Mouse (Mus musculus): ENCODE measurements around the gene Coq2.

The Coq2 gene

DNA sequence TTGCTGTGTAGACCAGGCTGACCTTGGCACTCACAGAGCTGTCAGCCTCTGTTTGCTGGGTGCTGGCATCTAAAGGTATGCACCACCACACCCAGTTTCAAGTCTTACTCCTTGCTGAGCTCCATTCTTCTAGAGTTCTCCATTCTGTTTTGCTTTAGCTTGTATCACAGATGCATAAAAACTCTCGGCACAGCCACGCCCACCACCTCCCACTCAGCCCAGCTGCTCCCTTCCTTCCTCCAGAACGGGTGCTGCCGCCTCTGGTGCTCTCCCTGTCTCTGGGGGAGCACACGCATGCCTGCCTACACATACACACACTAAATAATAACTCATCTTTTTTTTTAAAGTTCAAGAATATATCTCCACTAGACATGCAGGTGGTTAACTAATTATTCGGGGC is 16.5 kb downstream of the Coq2 start:
- DNase-seq, result no peak

DNA sequence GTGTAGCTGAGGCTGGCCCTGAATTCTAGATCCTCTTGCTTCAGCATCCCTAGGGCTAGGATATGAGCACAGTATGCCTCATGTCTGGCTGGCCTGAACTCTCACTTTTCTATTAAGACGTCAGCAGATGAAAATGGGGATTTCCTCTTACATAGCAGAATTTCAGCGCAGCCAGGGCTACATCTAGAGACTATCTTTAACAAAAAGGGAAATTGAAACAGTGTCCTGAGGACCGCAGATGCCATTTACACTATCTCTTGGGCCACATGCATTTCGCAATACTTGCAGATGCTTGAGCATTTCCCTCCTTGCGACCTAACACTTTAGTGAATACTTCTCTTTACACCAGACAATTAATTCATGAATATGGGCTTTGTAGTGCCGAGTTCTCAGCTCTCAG is 18.6 kb downstream of the Coq2 start:
- DNase-seq, result no peak

DNA sequence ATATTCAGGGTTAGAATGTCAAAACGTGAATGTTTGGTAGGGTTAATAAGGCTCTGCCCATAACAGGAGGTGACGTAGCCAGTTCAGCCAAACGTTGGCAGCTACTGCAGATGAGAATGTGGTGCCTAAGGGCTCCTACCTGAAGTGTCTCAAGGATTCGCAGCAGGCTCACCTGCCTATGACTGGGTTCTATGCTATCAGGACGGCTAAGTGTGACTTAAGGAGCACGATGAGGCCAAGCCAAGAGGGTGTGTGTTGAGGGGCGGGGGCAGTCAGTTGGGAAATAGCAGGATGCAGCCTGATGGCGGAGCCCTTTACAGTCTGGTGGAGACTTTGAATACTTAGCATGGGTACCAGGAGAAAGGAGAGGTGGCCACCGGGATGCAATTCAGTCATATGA is 22.6 kb downstream of the Coq2 start:
- no peak for DNase-seq

DNA sequence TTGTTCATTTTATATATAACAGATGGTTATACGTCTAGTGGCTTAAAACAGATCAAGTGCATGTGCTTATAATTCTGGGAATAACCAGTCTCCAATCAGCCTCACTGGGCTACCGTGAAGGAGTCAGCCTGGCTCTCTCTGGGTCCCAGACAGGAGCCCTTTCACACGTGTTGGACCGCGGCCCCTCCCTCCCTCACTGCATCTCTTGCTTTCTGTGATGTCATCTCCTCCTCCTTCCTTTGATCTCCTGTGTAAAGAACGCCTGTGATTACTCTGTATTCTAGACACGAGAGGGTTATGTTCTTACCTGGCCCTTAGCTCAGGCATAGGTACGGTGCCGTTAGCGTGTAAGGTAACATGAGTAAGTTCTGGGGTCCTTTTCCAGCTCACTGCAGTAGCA is 23.5 kb downstream of the Coq2 start:
- DNase-seq, result no peak

DNA sequence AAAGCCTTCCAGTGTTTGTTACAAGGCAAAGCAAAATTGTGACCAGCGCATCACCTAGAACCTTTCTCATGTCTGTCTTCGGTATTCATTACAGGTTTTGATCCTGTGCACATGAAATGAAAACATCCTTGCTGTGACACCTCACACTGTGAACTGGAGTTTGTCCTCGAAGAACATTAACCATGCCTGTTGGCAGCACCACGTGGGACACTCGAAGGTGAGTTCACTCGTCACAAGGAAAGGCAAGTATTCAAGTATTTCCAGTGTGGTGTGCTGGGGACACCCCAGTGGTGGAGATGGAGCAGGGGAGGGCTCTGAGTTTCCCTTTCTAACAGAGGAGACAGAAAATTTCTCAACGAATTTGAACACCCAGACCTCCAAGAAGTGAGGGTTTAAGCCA is 24.0 kb downstream of the Coq2 start:
- no peak for DNase-seq

DNA sequence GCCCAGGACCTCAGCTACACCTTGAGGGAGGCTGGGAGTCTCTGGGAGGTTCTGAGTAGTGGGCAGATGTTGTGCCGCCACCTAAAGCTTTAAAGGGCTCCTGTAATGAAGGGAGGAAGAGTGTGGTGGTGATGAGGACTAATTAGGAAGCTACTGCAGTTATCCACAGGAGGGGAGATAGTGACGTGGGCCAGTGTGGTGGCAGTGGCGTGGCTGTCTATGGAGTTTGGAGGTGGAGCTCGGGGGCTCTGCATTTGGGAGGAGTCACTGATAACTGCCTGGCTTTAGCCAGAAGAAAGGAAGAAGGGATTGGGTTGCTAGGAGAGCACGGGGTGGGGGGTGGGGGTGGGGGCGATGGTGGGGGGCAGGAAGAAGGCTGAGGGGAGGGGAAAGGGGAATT is 26.4 kb downstream of the Coq2 start:
- DNase-seq, result no peak

DNA sequence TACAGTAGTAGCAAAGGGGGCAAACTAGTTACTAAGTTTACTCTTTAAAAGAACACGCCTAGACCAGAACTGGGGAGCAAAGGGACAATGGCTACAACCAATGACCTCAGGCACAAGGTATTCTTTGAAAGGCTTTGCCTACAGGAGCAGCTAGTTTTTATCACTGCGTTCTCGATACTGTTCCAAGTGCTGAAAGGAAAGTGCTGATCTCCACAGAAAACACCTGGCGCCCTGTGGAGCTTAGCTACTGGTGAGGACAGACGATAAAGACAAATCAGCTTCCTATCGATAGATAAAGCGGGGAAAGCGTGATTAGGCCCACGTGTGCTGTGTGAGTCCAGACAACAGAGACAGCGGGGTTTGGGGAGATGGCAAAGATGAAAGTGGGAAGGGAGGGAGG is 26.9 kb downstream of the Coq2 start:
- no peak for DNase-seq

DNA sequence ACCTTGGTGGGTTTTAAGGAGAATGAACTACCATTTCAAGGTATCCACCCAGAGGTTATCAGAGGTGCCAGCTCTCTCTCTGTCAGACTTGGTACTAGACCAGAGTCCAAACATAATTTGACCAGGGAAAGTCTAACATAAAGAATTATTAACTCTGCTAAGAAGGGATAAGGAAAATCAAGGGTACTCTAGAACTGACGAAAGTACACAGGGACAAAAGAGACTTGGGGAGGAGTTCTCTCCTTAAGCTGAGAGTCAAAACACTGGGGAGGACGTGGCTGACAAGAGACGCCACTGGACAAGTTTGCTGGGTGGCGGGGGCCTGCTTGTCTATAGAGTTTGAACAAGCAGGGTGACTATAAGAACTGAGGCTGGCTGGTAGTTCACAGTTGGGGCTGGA is 28.4 kb downstream of the Coq2 start:
- no peak for DNase-seq

DNA sequence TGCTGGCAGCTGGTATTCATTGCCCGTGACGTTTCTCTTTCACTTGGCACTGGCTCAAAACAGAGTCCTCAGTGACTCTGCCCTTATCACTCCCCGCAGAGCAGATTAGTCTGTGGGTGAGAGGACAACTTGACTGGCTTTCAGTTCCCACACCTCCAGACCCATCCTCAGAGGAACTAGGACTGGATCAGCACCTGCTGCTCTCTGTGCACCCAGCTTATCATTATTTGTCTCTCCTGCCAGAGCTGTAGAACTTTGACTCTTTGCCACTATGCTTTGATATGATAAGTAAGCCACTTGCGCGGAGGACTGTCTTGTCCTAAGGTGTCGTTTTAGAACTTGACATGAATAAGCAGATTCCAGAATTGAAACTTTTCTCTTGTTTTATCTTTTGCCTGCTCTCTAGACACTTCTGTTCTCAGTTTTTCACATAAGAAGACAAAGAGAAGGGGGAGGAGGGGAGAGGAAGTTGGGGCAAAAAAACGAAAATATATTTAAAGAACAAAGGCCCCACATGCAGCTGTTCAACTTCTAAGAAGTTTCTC is 30.9 kb downstream of the Coq2 start:
- no peak for DNase-seq

DNA sequence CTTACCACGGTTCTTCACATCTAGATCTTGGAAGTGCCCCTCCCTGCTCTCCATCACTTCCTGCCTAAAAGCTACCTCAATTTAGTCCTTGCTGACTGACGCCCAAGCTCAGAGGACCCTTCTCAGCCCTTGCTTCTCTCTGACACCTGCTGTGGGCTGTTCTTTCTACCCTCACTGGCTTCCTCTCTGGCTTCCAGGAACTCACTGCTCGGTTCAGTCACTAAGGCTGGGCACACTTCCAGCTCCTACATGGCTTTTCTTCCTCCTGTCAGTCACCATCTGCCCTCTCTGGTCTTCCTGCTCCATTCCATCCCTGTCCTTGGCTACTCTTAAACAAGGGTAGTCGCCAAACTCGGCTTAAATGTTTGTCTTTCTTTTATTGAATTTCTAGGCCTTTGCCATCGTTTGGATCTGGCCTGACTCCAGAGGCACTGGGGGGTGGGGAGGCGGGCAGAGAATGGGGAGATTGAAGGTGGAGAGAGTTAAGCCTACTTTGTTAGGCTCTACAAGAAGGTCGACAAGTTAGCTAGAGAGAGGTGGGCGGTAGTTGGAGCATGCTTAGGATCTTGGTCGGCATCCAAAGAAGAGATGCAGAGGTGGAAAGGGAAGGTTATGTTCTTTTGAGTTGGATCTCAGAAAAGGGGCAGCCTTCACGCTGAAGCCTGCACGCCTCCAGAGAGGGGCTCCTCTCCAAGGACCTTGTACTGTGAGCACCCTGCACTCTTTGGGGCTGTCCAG is 31.5 kb downstream of the Coq2 start:
- DNase-seq, result no peak

DNA sequence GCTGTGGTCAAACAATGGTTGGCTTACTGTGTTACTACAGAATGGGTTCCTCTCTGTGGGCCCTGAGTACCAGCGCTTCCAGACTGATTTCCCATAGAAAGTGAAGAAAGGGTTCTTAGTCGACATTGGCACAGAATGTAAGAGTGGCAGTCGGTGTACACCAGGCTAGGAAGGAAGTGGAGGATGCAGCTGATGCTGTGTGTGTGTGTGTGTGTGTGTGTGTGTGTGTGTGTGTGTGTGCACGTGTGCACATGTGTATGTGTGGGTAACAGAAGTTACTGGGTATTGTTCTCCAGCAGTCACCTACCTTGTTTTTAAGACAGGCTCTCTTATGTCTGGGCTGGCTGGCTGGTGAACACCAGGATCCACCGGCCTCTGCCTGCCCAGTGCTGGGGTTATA is 32.6 kb downstream of the Coq2 start:
- DNase-seq, result no peak

DNA sequence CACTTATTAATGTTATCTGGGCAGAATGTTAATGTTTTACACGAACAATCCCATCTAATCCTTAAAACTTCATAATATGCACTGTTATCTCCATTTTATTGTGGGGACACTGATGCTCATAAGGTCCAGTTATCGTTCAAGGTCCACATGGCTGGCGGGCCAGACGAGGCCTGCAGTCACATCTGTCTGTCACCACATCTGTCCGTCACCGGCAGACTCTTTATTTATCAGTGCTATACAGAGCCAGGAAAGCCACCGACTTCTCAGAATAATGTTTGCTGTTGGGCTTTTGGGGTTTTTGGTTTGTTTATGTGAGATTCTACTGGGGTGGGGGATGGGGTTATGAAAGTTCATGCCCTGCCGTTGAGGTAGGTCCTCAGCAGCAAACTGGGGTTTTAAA is 36.5 kb downstream of the Coq2 start:
- no peak for DNase-seq

DNA sequence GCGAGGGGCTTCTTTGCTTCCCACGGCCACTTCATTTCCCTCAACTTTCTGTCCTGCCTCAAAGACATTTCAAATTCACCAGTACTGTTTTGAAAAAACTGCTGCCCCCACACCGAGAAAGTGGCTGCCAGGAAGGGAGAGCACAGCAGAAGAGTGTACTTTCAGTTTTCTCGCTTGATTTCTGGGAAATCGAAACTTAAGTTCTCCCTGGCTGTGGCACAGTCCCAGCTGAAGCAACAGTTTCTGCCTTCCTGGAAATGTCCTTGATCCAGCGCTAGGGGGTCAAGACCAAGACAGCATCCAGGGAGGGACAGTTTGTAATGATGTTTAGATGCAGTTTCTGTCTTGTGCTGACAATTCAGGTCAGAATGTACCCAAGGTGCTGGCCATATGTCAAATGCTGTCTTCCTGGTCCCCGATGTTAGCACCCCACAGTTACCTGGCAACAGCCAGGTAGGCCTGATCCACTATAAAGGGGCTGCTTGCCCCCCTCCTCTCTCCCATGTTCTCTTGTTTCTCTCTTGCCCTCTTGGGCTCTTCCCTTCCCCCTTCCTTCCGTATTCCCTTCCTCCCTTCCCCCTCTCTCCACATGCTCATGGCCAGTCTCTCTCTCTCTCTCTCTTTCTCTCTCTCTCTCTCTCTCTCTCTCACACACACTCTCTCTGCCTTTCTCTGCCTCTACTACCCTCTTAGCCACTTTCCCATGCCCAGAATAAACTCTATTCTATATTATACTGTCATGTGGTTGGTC is 38.0 kb downstream of the Coq2 start:
- no peak for DNase-seq

DNA sequence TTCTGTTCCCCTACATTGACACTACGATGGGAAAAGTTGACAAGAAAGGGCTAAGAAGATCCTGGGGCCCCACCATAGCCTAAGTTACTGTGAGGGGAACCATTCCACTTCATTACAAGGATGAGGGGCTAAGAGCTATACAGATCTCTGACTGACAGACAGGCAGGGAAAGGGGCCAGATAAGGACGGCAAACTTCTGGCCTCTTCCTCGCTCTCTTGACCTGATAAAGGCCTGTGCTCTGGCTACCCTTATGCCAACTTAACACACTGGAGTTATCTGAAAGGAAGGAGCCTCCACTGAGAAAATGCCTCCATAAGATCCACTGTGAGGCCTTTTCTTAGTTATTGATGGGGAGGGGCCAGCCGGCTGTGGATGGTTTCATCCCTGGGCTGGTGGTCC is 39.0 kb downstream of the Coq2 start:
- DNase-seq, result no peak

DNA sequence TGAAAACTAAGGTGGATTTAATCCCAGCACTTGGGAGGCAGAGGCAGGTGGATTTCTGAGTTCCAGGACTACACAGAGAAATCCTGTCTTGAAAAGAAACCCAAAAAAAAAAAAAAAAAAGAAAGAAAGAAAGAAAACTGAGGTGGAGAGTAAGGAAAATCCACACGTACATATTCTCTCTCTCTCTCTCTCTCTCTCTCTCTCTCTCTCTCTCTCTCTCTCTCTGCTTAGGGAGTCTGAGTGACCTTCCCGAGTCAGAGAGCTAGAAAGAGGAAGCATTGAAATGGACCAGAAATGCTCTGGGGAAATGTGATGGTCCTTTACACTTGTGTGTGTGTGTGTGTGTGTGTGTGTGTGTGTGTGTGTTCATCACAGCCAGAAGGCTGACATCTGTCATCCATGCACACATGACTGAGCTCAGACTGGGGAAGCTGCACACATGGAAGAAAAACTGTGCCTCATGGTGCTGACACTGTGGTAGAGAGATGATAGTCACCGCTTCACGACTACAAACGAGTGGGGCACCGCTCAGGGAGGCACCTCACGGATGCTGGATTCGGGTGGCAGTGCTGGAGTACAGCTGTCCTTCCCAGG is 40.0 kb downstream of the Coq2 start:
- no peak for DNase-seq

DNA sequence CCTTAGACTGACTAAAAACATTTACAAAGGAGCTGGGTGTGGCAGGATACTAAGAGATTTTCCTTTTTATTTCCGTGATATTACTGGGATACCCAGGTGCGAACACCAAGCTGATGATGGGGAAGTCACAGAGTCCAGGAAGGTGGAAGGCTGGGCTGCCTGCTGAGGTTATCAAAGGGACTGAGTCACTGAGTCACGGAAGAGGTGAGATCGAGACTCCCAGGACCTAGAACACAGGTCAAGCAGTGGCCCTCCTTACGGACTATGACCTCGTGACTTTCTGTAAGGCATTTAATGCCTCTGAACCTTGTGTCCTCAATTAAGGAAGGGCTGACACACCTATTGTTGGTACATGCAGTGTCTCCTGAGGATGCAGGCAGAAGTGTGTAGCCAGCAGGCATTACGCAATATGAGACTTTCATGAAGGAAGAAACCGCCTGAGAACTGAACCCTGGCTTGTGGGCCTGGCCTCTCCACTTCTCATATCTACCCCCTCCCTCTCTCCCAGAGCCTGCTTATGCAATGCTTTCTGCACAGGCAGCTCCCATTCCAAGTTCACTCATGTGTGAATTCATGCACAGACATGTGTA is 42.3 kb downstream of the Coq2 start:
- no peak for DNase-seq

DNA sequence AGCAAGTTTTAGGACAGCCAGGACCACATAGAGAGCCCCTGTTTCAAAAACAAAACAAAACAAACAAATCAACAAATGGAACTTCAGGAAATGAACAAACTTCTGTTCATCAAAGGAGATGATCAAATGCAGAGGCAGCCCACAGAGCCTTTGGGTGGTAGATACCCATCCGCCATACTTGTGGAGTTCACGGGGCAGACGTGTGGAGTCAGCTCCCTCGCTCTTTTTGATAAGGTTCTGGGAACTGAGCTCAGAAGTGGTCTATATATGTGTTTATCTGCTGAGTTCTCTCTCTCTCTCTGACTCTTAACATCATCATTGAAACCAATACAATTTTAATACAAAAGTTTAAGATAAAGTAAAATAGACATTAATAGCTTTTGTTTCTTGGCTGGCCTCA is 46.1 kb downstream of the Coq2 start:
- DNase-seq, result no peak

DNA sequence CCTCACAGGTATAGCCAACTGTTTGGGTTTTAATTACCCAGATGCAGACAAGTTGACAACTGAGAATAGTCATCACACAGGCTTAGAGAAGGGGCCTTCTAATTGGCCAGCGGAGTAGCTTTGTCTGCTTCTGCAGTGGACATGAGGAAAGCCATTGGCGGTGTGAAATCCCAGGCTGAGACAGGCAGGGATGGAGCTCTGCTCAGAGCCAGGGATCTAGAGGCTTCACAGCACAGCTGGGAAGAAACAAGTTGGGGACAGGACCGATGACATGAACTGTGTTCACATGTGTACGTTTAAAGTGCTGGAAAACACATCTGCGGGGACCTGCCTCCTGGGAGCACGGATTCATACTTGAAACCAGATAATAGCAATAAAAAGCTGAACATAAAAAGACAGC is 48.4 kb downstream of the Coq2 start:
- DNase-seq, result no peak

DNA sequence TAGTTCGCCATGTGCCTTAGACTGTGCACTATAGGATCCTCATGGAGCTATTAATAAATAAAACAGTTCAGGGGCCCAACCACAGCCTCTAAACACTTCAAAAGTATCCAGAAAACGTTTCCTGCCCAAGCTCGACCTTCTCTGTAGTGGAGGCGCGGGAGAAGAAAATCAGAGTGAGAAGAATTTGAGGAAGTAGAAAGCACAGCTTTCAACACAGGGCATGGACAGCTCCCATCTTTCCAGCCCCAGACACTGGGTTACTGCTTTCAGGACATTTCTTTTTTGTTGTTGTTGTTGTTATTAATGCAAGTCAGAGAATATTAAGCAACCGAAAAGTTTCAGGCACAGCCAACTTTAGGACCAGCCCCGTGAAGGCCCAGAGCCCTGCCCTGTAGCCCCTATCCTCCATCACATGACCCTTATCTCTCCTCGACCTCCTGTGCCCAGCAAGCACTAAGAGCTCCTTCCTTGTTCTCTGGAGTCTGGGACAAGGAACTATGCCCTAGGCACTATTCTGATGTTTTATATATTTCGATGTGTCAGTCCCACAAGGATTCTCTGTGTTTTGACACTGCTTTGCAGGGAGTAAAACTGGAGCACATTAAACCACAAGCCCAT is 50.1 kb downstream of the Coq2 start:
- no peak for DNase-seq

DNA sequence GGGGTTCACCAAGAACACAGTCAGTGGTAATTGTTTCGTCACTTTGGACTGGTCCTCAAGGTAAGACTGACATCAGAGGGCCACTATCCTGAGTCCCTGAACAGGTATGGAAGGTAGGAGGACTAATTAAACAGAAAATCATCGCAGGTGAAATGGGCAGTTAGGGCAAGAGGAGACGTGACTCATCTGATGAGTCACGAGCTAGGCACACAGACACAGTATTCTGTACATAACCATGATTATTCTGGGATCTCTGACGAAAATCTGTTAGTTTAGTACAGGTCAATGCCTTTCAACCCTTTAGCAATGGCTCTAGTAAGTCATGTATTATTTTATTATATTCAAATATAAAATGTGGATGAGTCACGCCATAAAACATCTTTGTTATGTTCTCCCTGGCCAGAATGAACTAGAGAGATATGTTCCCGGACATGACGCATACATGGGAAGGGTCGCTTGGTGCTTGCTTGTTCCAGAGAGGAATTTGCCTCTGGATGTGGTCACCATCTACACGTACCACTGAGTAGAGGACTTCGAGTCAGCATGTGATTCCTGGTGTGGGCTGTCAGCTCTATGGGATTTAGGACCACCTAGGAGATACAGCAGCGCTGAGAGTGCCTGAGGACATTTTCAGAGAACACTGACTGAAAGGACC is 52.3 kb downstream of the Coq2 start:
- DNase-seq, result no peak

DNA sequence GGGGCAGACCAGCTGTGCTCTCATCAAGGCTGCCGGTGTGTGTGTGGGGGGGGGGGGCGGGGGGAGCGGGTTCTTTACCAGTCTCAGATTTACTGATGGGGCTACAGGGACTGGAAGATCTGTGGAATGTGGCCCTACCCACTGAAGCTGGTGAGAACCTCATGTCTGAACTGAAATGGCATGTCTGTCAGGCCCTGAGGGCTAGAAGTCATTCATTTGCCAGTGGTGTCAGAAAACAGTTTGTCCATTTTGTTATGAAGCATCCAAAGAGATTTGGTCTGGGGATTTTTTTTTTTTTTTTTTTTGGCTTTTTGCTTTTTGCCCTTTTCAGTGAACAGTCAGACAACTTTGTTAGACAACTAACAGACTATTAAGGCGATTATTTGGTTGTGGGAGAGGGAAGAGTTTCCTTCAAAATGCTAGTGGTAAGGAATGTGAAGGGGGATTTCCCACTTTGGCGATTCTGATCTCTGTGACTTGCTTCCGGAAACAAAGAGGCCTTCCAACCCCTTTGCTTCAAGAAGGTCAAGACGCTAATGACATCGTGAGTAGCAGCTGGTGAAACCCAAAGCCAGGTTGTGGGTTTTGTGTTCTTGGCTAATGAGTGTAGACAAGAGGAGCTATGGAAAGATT is 52.9 kb downstream of the Coq2 start:
- DNase-seq, result no peak

DNA sequence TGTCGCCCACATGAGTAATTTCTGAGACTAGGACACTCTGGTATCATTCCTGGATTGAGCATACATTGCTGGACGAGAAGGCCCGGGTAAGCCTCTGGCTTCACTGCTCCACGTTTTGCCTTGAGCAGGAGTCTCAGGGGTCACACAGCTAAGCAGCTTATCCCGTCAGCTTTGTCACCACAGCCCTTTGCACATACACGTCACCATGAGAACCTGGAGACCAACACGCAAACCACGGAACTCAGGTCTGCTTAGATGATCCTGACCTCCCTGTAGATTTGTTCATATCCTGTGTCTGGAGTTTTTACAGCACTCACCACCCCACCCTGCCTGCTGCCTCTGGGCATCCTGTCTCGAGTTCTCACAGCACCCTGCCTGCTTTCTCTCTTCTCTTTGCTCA is 54.0 kb downstream of the Coq2 start:
- DNase-seq, result no peak
